Mouse (Mus musculus) brain, embryonic 14.5 days (tissue): ENCODE data around the gene Nckap5. TPM values are rescaled to one million over a fixed set of nuclear protein-coding genes. Genes with fewer than 3 reads are reported as not detected.

ENCODE experiments used
- DNase-seq: peaks from one replicate; pipeline ENCODE4 v3.0.0-alpha.2; 2011; ENCODE audit warnings: low read depth
- CTCF ChIP-seq: fragments of 200-500 bp; IDR thresholded peaks from 2 replicates; pipeline ENCODE4 v1.5.1; 2012; ENCODE audit warnings: inconsistent platforms, mild to moderate bottlenecking, moderate library complexity, borderline replicate concordance; ENCODE audit not compliant: insufficient read depth, insufficient read length; ENCODE audit errors: extremely low read depth
- POLR2A ChIP-seq: fragments of 200-500 bp; IDR thresholded peaks from 2 replicates; pipeline ENCODE4 v1.6.1; 2012; ENCODE audit warnings: mild to moderate bottlenecking, inconsistent platforms, borderline replicate concordance; ENCODE audit not compliant: poor library complexity, insufficient read depth, insufficient read length, severe bottlenecking; ENCODE audit errors: extremely low read depth
- polyA plus RNA-seq: library from polyadenylated mRNA; depleted of rRNA; stranded (reverse); fragments of >200 nt; gene quantifications from 2 replicates; pipeline ENCODE4 v1.2.3, GENCODE M21; 2012

Gene Nckap5
- polyA plus RNA-seq, 1 experiment, result 13.9 TPM

GRCm38 (mm10) chr1:126753611-126754010, 77.0 kb downstream of the Nckap5 start:
- no peak for DNase-seq
- TF ChIP-seq CTCF, result no peak
- TF ChIP-seq POLR2A, result no peak

GRCm38 (mm10) chr1:126752247-126753037, 78.2 kb downstream of the Nckap5 start:
- no peak for DNase-seq
- no peak for TF ChIP-seq CTCF
- TF ChIP-seq POLR2A, result no peak

GRCm38 (mm10) chr1:126751137-126751536, 79.5 kb downstream of the Nckap5 start:
- TF ChIP-seq CTCF (no peak), POLR2A (no peak)
- peak; percentile 63 for DNase-seq

DNA sequence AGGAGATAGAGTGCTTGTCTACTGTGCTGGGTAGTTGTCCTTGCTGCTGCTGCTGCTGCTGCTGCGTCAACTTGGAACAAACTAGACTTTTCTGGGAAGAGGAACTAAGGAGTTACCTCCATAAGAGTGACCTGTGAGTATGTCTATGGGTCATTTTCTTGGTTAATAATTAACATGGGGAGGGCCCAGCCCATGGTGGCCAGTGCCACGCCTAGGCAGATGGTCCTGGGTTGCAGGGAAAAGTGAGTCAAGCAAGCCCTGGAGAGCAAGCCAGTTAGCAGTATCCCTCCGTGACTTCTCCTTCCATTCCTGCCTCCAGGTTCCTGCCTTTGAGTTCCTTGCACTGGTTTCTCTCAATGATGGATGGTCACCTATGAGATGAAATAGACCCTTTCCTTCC, 80.4 kb downstream of the Nckap5 start:
- DNase-seq, result no peak
- no peak for TF ChIP-seq POLR2A
- no peak for TF ChIP-seq CTCF

- DNase-seq, result no peak
- no peak for TF ChIP-seq POLR2A
- no peak for TF ChIP-seq CTCF
These were observed 82.7 kb downstream of the Nckap5 start for GRCm38 (mm10) chr1:126747914-126748313.

- DNase-seq, result peak; percentile 36
These were observed 85.0 kb downstream of the Nckap5 start for GRCm38 (mm10) chr1:126745482-126746136.

DNA sequence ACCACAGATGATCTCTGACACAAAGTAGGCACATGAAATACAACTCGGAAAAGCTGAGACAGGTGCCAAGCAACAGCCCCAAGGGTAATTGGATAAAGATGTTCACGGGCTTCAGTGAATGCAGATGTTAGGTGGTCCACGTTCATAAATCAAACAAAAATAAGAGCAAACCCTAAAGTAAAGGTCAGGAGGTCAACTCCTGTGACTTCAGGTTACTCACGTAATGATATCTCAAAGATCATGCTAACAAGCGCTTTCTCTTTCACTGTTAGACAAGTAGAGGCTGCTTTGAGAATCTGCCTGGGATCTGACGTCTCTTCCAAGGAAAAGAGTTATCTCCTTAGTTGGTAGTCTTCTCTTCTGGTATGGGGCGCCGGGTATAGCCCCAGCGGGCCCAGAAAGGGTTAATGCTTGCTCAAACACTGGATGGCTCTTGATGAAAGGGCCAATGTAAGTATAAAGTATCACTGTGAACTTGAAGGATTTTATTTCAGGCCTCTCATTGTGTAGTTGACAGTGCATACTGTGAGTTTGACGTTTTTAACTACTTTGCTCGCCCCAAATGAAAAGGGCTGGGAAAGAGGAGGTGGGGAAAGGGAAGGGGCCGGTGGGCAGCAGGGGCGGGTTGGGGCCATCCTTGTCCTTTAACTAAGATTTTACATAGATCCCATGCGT, 85.8 kb downstream of the Nckap5 start:
- peak; percentile 51 for DNase-seq

More at GRCm38 (mm10) chr1:126745482-126746136, 85.0 kb downstream of the Nckap5 start:
- TF ChIP-seq POLR2A (no peak), CTCF (no peak)

GRCm38 (mm10) chr1:126738291-126738640, 92.3 kb downstream of the Nckap5 start:
- TF ChIP-seq POLR2A, result no peak
- TF ChIP-seq CTCF, result no peak
- no peak for DNase-seq

More for the DNA sequence above, 85.8 kb downstream of the Nckap5 start:
- TF ChIP-seq POLR2A (no peak), CTCF (no peak)

DNA sequence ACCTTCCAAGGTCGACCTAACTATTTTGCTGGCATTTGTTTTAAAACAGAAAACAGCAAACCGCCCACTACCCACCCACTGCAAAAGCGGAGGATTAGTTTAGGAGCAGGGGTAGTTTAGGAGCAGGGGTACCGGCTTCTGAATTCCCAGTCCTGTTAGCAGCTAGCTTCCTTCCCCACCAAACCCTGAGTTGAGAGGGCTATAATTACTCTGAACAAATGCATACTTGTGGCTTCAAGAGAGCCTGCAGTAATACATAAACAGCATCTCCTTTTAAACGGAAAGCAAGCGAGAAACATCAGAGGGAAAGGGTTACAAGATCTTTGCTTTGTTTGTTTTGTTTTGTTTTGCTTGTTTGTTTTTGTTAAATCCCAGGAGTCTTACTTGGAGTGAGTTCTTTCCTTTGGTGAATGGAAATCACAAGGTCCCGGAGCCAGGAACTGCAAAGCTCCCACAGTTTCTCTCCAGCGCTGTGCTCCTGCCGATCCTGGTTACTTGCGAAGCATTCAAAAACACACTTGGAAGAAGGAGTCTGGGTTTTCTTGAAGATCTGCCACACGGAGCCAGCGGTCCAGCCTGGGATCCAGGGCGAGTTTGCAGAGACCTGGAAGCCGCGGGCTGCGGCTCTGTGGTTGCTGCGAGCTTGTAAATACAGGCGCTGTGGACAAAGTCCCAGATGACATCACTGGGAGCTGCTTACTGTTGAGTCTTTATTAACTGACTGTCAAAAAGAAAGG, 92.9 kb downstream of the Nckap5 start:
- DNase-seq, result peak; percentile 88
- no peak for TF ChIP-seq POLR2A
- no peak for TF ChIP-seq CTCF

GRCm38 (mm10) chr1:126731691-126732090, 98.9 kb downstream of the Nckap5 start:
- TF ChIP-seq CTCF, result no peak
- TF ChIP-seq POLR2A, result no peak
- DNase-seq, result no peak

GRCm38 (mm10) chr1:126726400-126727055, 104.1 kb downstream of the Nckap5 start:
- peak; percentile 88 for DNase-seq

More at GRCm38 (mm10) chr1:126726400-126727055, 104.1 kb downstream of the Nckap5 start:
- TF ChIP-seq POLR2A, result no peak
- peak; percentile 55; the same call in 1 of the 2 replicates for TF ChIP-seq CTCF
